Comparison of ENCODE assay signal across 23 mouse cellular contexts in genomic region chr1:76993776-76994175, GRCm38 (mm10).
A peak's percentile ranks its signal among the peaks of the same experiment; 100 is the strongest.
DNase-seq lines count a peak whose midpoint lies in the region; ATAC-seq and TF ChIP-seq lines count a peak whose summit lies in the region.
"Had no signal": no experiment of that assay in that cellular context is flagged by ENCODE, and none has a peak within 500 bp of the region (broad histone marks: within the 10 kb centered on the region; RNA-seq: fewer than 3 reads in every experiment).

No protein-coding gene starts in this region.

- ATAC-seq in intestine, embryonic 15.5 days = peak; percentile 45; the same call in 1 of the 2 replicates
- ATAC-seq in intestine, postnatal 0 days = 0 out of 2 replicates have a peak, but pooled peaks have one; percentile 31
- ATAC-seq: forebrain, embryonic 13.5 days; forebrain, embryonic 16.5 days had no signal

- H3K4me3 ChIP-seq in intestine, embryonic 15.5 days (replicated peaks) = no peak overlapping the region
- no peak overlapping the region for H3K4me3 ChIP-seq in intestine, postnatal 0 days (ENCODE audit: low read depth, low read length)
- H3K4me3 ChIP-seq in hindbrain, embryonic 10.5 days = no peak overlapping the region
- H3K4me3 ChIP-seq: forebrain, embryonic 10.5 days; forebrain, embryonic 13.5 days; heart, adult 2 months; heart, embryonic 10.5 days; heart, embryonic 13.5 days; hindbrain, embryonic 12.5 days; hindbrain, embryonic 15.5 days had no signal

- H3K4me2 ChIP-seq in intestine, embryonic 15.5 days (replicated peaks) = no peak overlapping the region
- H3K4me2 ChIP-seq in intestine, postnatal 0 days (replicated peaks; ENCODE audit: low read depth) = no peak overlapping the region
- H3K4me2 ChIP-seq: forebrain, embryonic 13.5 days; heart, embryonic 13.5 days; hindbrain, embryonic 12.5 days; hindbrain, embryonic 15.5 days had no signal

- no peak for TF ChIP-seq CTCF in intestine, postnatal 0 days (IDR thresholded peaks at IDR 0.05; ENCODE audit: low read depth)

- H3K27ac ChIP-seq in intestine, embryonic 15.5 days = no peak overlapping the region
- H3K27ac ChIP-seq in intestine, postnatal 0 days (ENCODE audit: low read depth, low read length) = no peak overlapping the region
- H3K27ac ChIP-seq in hindbrain, embryonic 10.5 days = no peak overlapping the region
- H3K27ac ChIP-seq: forebrain, embryonic 10.5 days; forebrain, embryonic 13.5 days; heart, adult 2 months; heart, embryonic 10.5 days; heart, embryonic 13.5 days; hindbrain, embryonic 12.5 days; hindbrain, embryonic 15.5 days had no signal

- peak; percentile 1 for DNase-seq in lung, postnatal 25 days (ENCODE audit: low spot score)
- DNase-seq in lung, postnatal 14 days = no peak
- no peak for DNase-seq in hindbrain, embryonic 10.5 days (ENCODE audit: low spot score)
- DNase-seq in T-cell, adult 2 months (ENCODE audit: low spot score) = no peak
- DNase-seq: adrenal gland, postnatal 10 days; adrenal gland, postnatal 36 days; cerebellum, adult 18-20 months; cerebellum, adult 9-10 months; cerebellum, postnatal 14 days; gastrocnemius, postnatal 10 days; gastrocnemius, postnatal 36 days; heart, adult 2 months; heart, postnatal 14 days; heart, postnatal 4 days had no signal

- H3K4me1 ChIP-seq in intestine, embryonic 15.5 days (replicated peaks) = no peaks in the 10 kb centered on the region
- 0 out of 2 replicates have a peak, but pooled peaks cover 3% of the 10 kb centered on the region for H3K4me1 ChIP-seq in intestine, postnatal 0 days (replicated peaks; ENCODE audit: control insufficient read depth, insufficient read depth, low read length)
- H3K4me1 ChIP-seq in hindbrain, embryonic 10.5 days (replicated peaks) = no peaks in the 10 kb centered on the region
- H3K4me1 ChIP-seq: forebrain, embryonic 10.5 days; forebrain, embryonic 13.5 days; heart, embryonic 10.5 days; heart, embryonic 13.5 days; hindbrain, embryonic 12.5 days; hindbrain, embryonic 15.5 days had no signal

- WGBS in intestine, embryonic 15.5 days = 61% methylated on average over 2 of the region's 2 CpGs
- 43% methylated on average over 2 of the region's 2 CpGs for WGBS in intestine, postnatal 0 days
- WGBS in hindbrain, embryonic 10.5 days = 86% methylated on average over 2 of the region's 2 CpGs

- no peaks in the 10 kb centered on the region for H3K27me3 ChIP-seq in intestine, embryonic 15.5 days (replicated peaks)
- no peaks in the 10 kb centered on the region for H3K27me3 ChIP-seq in intestine, postnatal 0 days (replicated peaks; ENCODE audit: control insufficient read depth, insufficient read depth, low read length)
- no peaks in the 10 kb centered on the region for H3K27me3 ChIP-seq in hindbrain, embryonic 10.5 days (ENCODE audit: insufficient read depth, poor library complexity, severe bottlenecking)
- H3K27me3 ChIP-seq: forebrain, embryonic 13.5 days; heart, embryonic 13.5 days; hindbrain, embryonic 12.5 days; hindbrain, embryonic 15.5 days had no signal

- H3K9ac ChIP-seq in intestine, embryonic 15.5 days = no peak overlapping the region
- no peak overlapping the region for H3K9ac ChIP-seq in intestine, postnatal 0 days (ENCODE audit: low read depth, low read length)
- H3K9ac ChIP-seq: forebrain, embryonic 13.5 days; heart, embryonic 13.5 days; hindbrain, embryonic 12.5 days; hindbrain, embryonic 15.5 days had no signal

- no peaks in the 10 kb centered on the region for H3K36me3 ChIP-seq in intestine, embryonic 15.5 days
- H3K36me3 ChIP-seq in intestine, postnatal 0 days (ENCODE audit: control insufficient read depth, insufficient read depth) = no peaks in the 10 kb centered on the region
- H3K36me3 ChIP-seq in hindbrain, embryonic 10.5 days = no peaks in the 10 kb centered on the region
- H3K36me3 ChIP-seq: forebrain, embryonic 10.5 days; heart, embryonic 10.5 days; heart, embryonic 13.5 days; hindbrain, embryonic 12.5 days; hindbrain, embryonic 15.5 days had no signal

- H3K9me3 ChIP-seq in intestine, embryonic 15.5 days = no peaks in the 10 kb centered on the region
- H3K9me3 ChIP-seq in intestine, postnatal 0 days (ENCODE audit: control insufficient read depth) = no peaks in the 10 kb centered on the region
- no peaks in the 10 kb centered on the region for H3K9me3 ChIP-seq in hindbrain, embryonic 10.5 days
- H3K9me3 ChIP-seq: forebrain, embryonic 10.5 days; forebrain, embryonic 13.5 days; heart, embryonic 10.5 days; heart, embryonic 13.5 days; hindbrain, embryonic 12.5 days; hindbrain, embryonic 15.5 days had no signal
